Mouse (Mus musculus): Measurements from ENCODE around the gene Insl3.

DNA sequence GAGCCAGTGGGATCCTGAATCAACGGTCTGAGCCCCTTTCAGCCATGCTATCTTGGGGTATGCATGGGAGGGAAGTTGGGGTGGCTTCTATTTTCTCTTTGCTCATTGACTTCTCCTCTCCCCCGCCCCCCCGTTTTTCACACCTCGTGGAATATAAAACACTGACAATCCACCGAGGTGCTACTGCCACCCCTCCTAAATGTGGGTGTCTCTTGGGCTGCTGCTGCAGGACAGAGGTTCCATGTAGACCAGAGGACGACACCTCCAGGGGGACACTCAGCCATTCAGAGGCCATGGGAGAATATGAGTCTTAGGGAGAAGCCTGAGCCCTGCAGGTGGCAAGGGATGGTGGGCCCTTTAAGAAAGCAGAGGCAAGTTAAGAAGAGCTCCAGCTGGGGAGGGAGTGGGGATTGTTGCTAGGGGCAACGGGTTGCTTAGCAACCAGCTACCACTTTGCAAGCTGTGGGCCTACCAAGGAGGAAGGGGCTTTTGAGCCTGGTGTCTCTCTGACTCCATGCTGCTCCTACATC lies 31.0 kb downstream of the Insl3 start:
- TF ChIP-seq POLR2A (IDR thresholded peaks at IDR 0.05; ENCODE audit: borderline replicate concordance, low read depth, low read length), result no peak
- TF ChIP-seq CTCF (IDR thresholded peaks at IDR 0.05; ENCODE audit: low read depth, low read length), result no peak

Data from bone marrow macrophage, adult 2 months (primary cell).